Mouse (Mus musculus): ENCODE data around the gene Mmp9. TPM values are rescaled to one million over a fixed set of nuclear protein-coding genes. Genes with fewer than 3 reads are reported as not detected.
A peak's percentile ranks its signal among the peaks of the same experiment; 100 is the strongest.

Gene Mmp9
- polyA plus RNA-seq, 1 experiment: 13.4 TPM

DNA sequence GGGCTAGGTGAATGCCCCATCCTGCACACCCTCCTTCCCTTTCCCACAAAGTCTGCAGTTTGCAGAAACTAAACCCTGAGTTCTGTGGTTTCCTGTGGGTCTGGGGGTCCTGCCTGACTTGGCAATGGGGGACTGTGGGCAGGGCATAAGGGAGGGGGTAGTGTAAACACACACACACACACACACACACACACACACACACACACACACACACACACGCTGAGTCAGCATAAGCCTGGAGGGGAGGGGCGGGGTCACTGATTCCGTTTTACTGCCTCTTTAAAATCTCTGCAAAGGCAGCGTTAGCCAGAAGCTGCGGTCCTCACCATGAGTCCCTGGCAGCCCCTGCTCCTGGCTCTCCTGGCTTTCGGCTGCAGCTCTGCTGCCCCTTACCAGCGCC is 7.3 kb downstream of the Mmp9 start:
- no peak for DNase-seq
- Histone ChIP-seq H3K4me3 (replicated peaks; ENCODE audit: extremely low read depth, low read depth, low read length) (no peak overlapping the region), H3K4me1 (ENCODE audit: control insufficient read depth, insufficient read depth, low read length) (no peaks in the 10 kb centered on the region)
- WGBS: 6% methylated on average over 7 of the region's 7 CpGs
- TF ChIP-seq CTCF (IDR thresholded peaks at IDR 0.05; ENCODE audit: insufficient read depth, low read length) (no peak), POLR2A (IDR thresholded peaks at IDR 0.05; ENCODE audit: borderline replicate concordance, extremely low read depth, low read depth, low read length) (no peak)

DNA sequence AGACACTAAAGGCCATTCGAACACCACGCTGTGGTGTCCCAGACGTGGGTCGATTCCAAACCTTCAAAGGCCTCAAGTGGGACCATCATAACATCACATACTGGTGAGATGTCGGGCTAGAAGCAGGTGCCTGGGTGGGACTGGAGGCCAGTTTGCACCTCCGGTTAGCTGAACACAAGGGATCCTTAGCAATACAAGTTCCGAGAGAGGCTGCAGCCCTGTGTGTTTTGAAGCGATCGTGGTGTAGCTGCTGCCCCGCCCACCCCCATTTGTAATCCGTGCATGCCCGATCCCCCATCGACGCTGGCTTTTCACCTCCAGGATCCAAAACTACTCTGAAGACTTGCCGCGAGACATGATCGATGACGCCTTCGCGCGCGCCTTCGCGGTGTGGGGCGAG is 8.4 kb downstream of the Mmp9 start:
- H3K4me1 ChIP-seq (ENCODE audit: control insufficient read depth, insufficient read depth, low read length): no peaks in the 10 kb centered on the region
- TF ChIP-seq POLR2A (IDR thresholded peaks at IDR 0.05; ENCODE audit: borderline replicate concordance, extremely low read depth, low read depth, low read length) (no peak), CTCF (IDR thresholded peaks at IDR 0.05; ENCODE audit: insufficient read depth, low read length) (no peak)
- no peak for DNase-seq
- no peak overlapping the region for H3K4me3 ChIP-seq (replicated peaks; ENCODE audit: extremely low read depth, low read depth, low read length)
- 7% methylated on average over 25 of the region's 25 CpGs for WGBS

- Histone ChIP-seq H3K4me1 (ENCODE audit: control insufficient read depth, insufficient read depth, low read length) (no peaks in the 10 kb centered on the region), H3K4me3 (replicated peaks; ENCODE audit: extremely low read depth, low read depth, low read length) (no peak overlapping the region)
- TF ChIP-seq CTCF (IDR thresholded peaks at IDR 0.05; ENCODE audit: insufficient read depth, low read length) (0 out of 2 replicates have a peak, but pooled peaks have one; percentile 25), POLR2A (IDR thresholded peaks at IDR 0.05; ENCODE audit: borderline replicate concordance, extremely low read depth, low read depth, low read length) (no peak)
- 23% methylated on average over 13 of the region's 13 CpGs for WGBS
- DNase-seq: no peak
These were observed 9.9 kb downstream of the Mmp9 start for GRCm38 (mm10) chr2:164950501-164950900.

- TF ChIP-seq POLR2A (IDR thresholded peaks at IDR 0.05; ENCODE audit: borderline replicate concordance, extremely low read depth, low read depth, low read length) (no peak), CTCF (IDR thresholded peaks at IDR 0.05; ENCODE audit: insufficient read depth, low read length) (no peak)
- no peaks in the 10 kb centered on the region for H3K4me1 ChIP-seq (ENCODE audit: control insufficient read depth, insufficient read depth, low read length)
- no peak for DNase-seq
- H3K4me3 ChIP-seq (replicated peaks; ENCODE audit: extremely low read depth, low read depth, low read length): no peak overlapping the region
- WGBS: 76% methylated on average over 4 of the region's 4 CpGs
These were observed 11.2 kb downstream of the Mmp9 start for GRCm38 (mm10) chr2:164951745-164952144.

DNA sequence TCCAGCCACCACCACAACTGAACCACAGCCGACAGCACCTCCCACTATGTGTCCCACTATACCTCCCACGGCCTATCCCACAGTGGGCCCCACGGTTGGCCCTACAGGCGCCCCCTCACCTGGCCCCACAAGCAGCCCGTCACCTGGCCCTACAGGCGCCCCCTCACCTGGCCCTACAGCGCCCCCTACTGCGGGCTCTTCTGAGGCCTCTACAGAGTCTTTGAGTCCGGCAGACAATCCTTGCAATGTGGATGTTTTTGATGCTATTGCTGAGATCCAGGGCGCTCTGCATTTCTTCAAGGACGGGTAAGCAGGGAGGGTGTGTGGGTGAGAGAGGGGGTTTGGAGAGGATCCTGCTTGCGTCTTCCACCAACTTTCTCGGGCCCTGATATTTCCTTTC is 11.9 kb downstream of the Mmp9 start:
- no peak for DNase-seq
- TF ChIP-seq CTCF (IDR thresholded peaks at IDR 0.05; ENCODE audit: insufficient read depth, low read length) (no peak), POLR2A (IDR thresholded peaks at IDR 0.05; ENCODE audit: borderline replicate concordance, extremely low read depth, low read depth, low read length) (no peak)
- H3K4me3 ChIP-seq (replicated peaks; ENCODE audit: extremely low read depth, low read depth, low read length): no peak overlapping the region
- WGBS: 35% methylated on average over 13 of the region's 13 CpGs
- H3K4me1 ChIP-seq (ENCODE audit: control insufficient read depth, insufficient read depth, low read length): no peaks in the 10 kb centered on the region

DNA sequence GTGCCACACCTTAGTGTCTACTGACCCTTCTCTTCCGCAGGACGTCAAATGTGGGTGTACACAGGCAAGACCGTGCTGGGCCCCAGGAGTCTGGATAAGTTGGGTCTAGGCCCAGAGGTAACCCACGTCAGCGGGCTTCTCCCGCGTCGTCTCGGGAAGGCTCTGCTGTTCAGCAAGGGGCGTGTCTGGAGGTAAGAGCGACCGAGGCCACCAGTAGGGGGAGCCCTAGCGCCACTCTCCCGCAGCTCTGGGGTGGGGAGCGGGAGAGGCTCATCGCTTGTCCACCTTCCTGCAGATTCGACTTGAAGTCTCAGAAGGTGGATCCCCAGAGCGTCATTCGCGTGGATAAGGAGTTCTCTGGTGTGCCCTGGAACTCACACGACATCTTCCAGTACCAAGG is 12.6 kb downstream of the Mmp9 start:
- 1% methylated on average over 21 of the region's 21 CpGs for WGBS
- DNase-seq: peak; percentile 77
- Histone ChIP-seq H3K4me1 (ENCODE audit: control insufficient read depth, insufficient read depth, low read length) (no peaks in the 10 kb centered on the region), H3K4me3 (replicated peaks; ENCODE audit: extremely low read depth, low read depth, low read length) (no peak overlapping the region)
- peak; percentile 70 for TF ChIP-seq CTCF (IDR thresholded peaks at IDR 0.05; ENCODE audit: insufficient read depth, low read length)
- TF ChIP-seq POLR2A (IDR thresholded peaks at IDR 0.05; ENCODE audit: borderline replicate concordance, extremely low read depth, low read depth, low read length): no peak

- TF ChIP-seq POLR2A (IDR thresholded peaks at IDR 0.05; ENCODE audit: borderline replicate concordance, extremely low read depth, low read depth, low read length): no peak
- no peak for TF ChIP-seq CTCF (IDR thresholded peaks at IDR 0.05; ENCODE audit: insufficient read depth, low read length)
These were observed 15.1 kb downstream of the Mmp9 start for GRCm38 (mm10) chr2:164955725-164956124.

DNA sequence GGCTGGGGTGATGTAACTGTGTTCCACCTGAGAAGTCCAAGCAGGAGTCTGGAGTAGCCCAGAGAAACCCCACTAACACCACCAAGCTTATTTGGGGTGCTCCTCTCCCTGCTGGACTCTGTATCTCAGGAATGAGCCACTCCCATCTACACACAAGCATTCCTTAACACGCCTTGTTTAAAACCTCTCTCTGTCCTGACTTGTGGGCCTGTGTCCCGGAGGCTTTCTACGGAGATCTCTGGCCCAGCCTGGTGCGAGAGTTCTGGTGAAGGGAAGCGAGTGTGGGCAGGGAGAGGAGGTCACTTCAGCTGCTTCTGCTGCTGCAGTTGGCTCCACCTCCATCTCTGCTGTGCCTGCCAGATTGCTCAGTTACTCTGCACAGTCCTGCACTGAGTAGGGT is 15.6 kb downstream of the Mmp9 start:
- no peaks in the 10 kb centered on the region for H3K4me1 ChIP-seq (ENCODE audit: control insufficient read depth, insufficient read depth, low read length)
- TF ChIP-seq POLR2A (IDR thresholded peaks at IDR 0.05; ENCODE audit: borderline replicate concordance, extremely low read depth, low read depth, low read length): no peak
- TF ChIP-seq CTCF (IDR thresholded peaks at IDR 0.05; ENCODE audit: insufficient read depth, low read length): no peak
- DNase-seq: no peak
- H3K4me3 ChIP-seq (replicated peaks; ENCODE audit: extremely low read depth, low read depth, low read length): no peak overlapping the region
- 65% methylated on average over 5 of the region's 5 CpGs for WGBS

More at GRCm38 (mm10) chr2:164955725-164956124, 15.1 kb downstream of the Mmp9 start:
- WGBS: 66% methylated on average over 4 of the region's 4 CpGs
- Histone ChIP-seq H3K4me3 (replicated peaks; ENCODE audit: extremely low read depth, low read depth, low read length) (no peak overlapping the region), H3K4me1 (ENCODE audit: control insufficient read depth, insufficient read depth, low read length) (no peaks in the 10 kb centered on the region)
- DNase-seq: no peak

DNA sequence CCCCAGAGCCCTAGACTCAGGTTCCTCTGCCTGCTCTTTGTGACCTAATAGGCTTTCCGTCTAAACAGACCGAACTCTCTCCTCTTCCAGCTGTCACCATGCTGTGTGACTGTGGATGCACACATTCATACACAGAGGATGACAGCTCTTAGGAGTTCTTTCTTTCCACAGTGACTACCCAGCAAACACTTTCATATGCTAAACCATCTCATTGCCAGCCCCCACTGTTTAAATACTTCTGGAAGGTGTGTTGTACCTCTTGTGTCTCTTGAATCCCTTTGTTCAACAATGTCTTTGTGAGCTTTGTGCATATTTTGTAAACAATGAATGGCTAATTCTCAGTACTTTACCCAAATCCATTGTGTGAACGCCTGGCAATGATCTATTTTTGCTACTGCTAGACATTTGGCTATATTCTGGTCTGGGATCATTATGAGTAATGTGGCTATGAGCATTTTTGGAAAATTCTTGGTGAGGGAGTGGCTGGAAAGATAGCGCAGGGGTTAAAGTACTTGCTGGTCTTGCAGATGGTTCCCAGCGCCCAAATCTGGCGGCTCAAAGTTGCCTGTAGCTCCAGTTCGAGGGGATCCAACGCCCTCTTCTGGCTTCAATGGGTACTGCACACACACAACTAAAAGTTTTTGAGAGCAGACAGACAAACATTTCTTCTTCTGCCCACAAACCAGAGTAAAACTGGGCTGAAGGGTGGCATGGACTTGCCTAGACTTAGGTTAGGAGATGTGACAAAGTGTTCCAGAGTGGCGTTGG is 17.2 kb downstream of the Mmp9 start:
- Histone ChIP-seq H3K4me3 (replicated peaks; ENCODE audit: extremely low read depth, low read depth, low read length) (no peak overlapping the region), H3K4me1 (ENCODE audit: control insufficient read depth, insufficient read depth, low read length) (no peaks in the 10 kb centered on the region)
- DNase-seq: no peak
- TF ChIP-seq CTCF (IDR thresholded peaks at IDR 0.05; ENCODE audit: insufficient read depth, low read length) (no peak), POLR2A (IDR thresholded peaks at IDR 0.05; ENCODE audit: borderline replicate concordance, extremely low read depth, low read depth, low read length) (no peak)
- WGBS: 59% methylated on average over 9 of the region's 9 CpGs
